In the genomic region with DNA sequence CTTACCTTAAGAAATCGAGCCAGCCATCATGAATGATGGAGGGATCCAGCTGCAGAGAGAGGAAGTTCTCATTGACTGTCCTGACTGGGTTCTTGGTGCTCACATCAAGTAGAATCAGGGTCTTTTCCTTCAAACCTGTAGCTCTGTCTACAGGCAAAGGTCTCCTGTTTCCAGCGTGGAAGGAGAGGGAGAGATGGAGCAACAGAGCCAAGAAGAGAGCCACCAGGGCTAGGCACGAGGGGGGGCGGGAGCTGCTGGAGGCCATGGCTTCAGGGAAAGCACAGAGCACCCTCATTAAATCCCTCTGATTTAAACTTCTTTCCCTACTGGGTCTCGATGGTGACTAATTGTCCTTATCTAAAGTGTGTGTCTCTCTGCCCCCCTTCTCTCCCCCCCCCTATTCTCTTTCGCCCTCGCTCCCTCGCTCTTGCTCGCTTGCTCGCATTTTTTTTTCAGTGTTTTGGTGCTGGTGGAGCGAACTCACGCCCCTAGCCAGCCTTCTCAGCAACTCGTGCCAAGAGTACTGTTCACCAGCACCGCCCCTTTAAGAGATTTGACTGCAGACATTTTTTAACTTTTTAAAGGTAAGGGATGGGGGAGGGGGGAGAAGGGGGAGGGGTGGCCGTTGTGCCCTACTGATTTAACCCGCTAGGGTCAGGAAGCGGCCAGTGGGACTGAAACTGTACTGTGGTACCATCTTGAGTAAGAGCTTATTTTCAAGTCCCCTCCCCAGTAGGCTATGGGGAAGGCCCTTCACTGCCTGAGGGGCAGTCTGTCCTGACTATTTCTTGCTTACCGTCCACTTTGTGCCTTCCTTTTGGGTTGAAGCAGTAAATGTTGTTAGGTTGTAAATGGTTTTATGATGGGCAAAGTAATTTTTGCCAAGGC, we compare ENCODE assay signal across 11 mouse cellular contexts. TPM values are rescaled to one million over a fixed set of nuclear protein-coding genes. Genes with fewer than 3 reads are reported as not detected.
DNase-seq lines count a peak whose midpoint lies in the region; ATAC-seq and TF ChIP-seq lines count a peak whose summit lies in the region.
"Had no signal": no experiment of that assay in that cellular context is flagged by ENCODE, and none has a peak within 500 bp of the region (broad histone marks: within the 10 kb centered on the region; RNA-seq: fewer than 3 reads in every experiment).

TSS of gene Hpse2 (minus strand) at position 339 of the 888 bp plus-strand sequence.

- 1% methylated on average over 18 of the region's 18 CpGs for WGBS in heart, embryonic 13.5 days
- under 1% methylated on average over 18 of the region's 18 CpGs for WGBS in hindbrain, embryonic 13.5 days
- 2% methylated on average over 18 of the region's 18 CpGs for WGBS in midbrain, postnatal 0 days

- intact Hi-C loops in gastrocnemius, adult 2 months (cut with DNase I), result no loop called here

- no peaks in the 10 kb centered on the region for H3K36me3 ChIP-seq in heart, embryonic 13.5 days
- no peaks in the 10 kb centered on the region for H3K36me3 ChIP-seq in hindbrain, embryonic 13.5 days
- no peaks in the 10 kb centered on the region for H3K36me3 ChIP-seq in midbrain, postnatal 0 days (ENCODE audit: insufficient read depth, low read length)

- H3K27ac ChIP-seq in heart, embryonic 13.5 days (replicated peaks), result no peak within 1 kb of the TSS
- no peak within 1 kb of the TSS for H3K27ac ChIP-seq in hindbrain, embryonic 13.5 days
- no peak within 1 kb of the TSS for H3K27ac ChIP-seq in midbrain, postnatal 0 days (ENCODE audit: low read depth, low read length)
- H3K27ac ChIP-seq in gastrocnemius, adult 2 months, result no peak within 1 kb of the TSS

- ATAC-seq in heart, embryonic 13.5 days (ENCODE audit: extremely low read depth, insufficient number of reproducible peaks, low FRiP score, low TSS enrichment), result no peak
- no peak for ATAC-seq in hindbrain, embryonic 13.5 days (ENCODE audit: low FRiP score)
- ATAC-seq in midbrain, postnatal 0 days (ENCODE audit: low FRiP score), result no peak
- no peak for ATAC-seq in monocyte, adult 5-6 weeks (replicated peaks; ENCODE audit: insufficient number of reproducible peaks, low FRiP score, low TSS enrichment, poor library complexity, severe bottlenecking)

- TF ChIP-seq CTCF in midbrain, postnatal 0 days (IDR thresholded peaks at IDR 0.05), result no peak
- no peak for TF ChIP-seq CTCF in gastrocnemius, adult 2 months (IDR thresholded peaks at IDR 0.05)

- peak within 1 kb of the TSS; percentile 71 for H3K4me2 ChIP-seq in heart, embryonic 13.5 days
- peak within 1 kb of the TSS; percentile 43 for H3K4me2 ChIP-seq in hindbrain, embryonic 13.5 days
- H3K4me2 ChIP-seq in midbrain, postnatal 0 days (ENCODE audit: low read depth, low read length, poor library complexity, severe bottlenecking), result peak within 1 kb of the TSS; percentile 13

- H3K9ac ChIP-seq in heart, embryonic 13.5 days, result no peak within 1 kb of the TSS; the same call in 1 of the 2 replicates
- H3K9ac ChIP-seq in hindbrain, embryonic 13.5 days, result no peak within 1 kb of the TSS
- no peak within 1 kb of the TSS for H3K9ac ChIP-seq in midbrain, postnatal 0 days (replicated peaks; ENCODE audit: low read length, poor library complexity, severe bottlenecking)

- H3K4me1 ChIP-seq in heart, embryonic 13.5 days, result peaks cover 37% of the 10 kb centered on the region
- peaks cover 32% of the 10 kb centered on the region for H3K4me1 ChIP-seq in hindbrain, embryonic 13.5 days (replicated peaks)
- peaks cover 12% of the 10 kb centered on the region; the same call in 1 of the 2 replicates for H3K4me1 ChIP-seq in midbrain, postnatal 0 days (ENCODE audit: insufficient read depth, low read length)

- H3K27me3 ChIP-seq in heart, embryonic 13.5 days (replicated peaks), result peaks cover 74% of the 10 kb centered on the region
- peaks cover 78% of the 10 kb centered on the region for H3K27me3 ChIP-seq in hindbrain, embryonic 13.5 days
- peaks cover 61% of the 10 kb centered on the region for H3K27me3 ChIP-seq in midbrain, postnatal 0 days (ENCODE audit: insufficient read depth, low read length)

- H3K4me3 ChIP-seq in heart, embryonic 13.5 days, result peak within 1 kb of the TSS; percentile 51
- H3K4me3 ChIP-seq in hindbrain, embryonic 13.5 days, result peak within 1 kb of the TSS; percentile 14; the same call in 1 of the 2 replicates
- no peak within 1 kb of the TSS for H3K4me3 ChIP-seq in midbrain, postnatal 0 days (ENCODE audit: low read depth, low read length)
- no peak within 1 kb of the TSS for H3K4me3 ChIP-seq in gastrocnemius, adult 2 months

- no peak for DNase-seq in heart, adult 8-10 months (ENCODE audit: low spot score)
- DNase-seq in embryo, embryonic 9.5 days (ENCODE audit: extremely low spot score), result peak; percentile 44
- DNase-seq in midbrain, postnatal 0 days (ENCODE audit: low spot score), result no peak
- DNase-seq in layer of hippocampus, adult 9-10 months (ENCODE audit: low spot score), result no peak
- DNase-seq in gastrocnemius, adult 2 months, result no peak
- DNase-seq: adrenal gland, postnatal 10 days had no signal

- H3K9me3 ChIP-seq in heart, embryonic 13.5 days, result no peaks in the 10 kb centered on the region
- no peaks in the 10 kb centered on the region for H3K9me3 ChIP-seq in hindbrain, embryonic 13.5 days
- no peaks in the 10 kb centered on the region for H3K9me3 ChIP-seq in midbrain, postnatal 0 days (ENCODE audit: low read length)

RNA-seq across cellular contexts. Expression of gene Hpse2, which starts in this region (rescaled TPM):
- polyA plus RNA-seq in heart, embryonic 13.5 days (2015; fragmentation: Nextera tagmentation; extraction: Ambion mirVana), result 0.39 and 0.52 TPM in 2 replicates
- under 1 TPM in 2 of 4 experiments, not detected in 2; 0.06 to 0.57 TPM for total RNA-seq in heart, adult 8-10 months (2022)
- 0.05 and 0.22 TPM in 2 replicates for polyA plus RNA-seq in hindbrain, embryonic 13.5 days (2015; fragmentation: Nextera tagmentation; extraction: Ambion mirVana)
- 0.09 and 0.55 TPM in 2 replicates for total RNA-seq in midbrain, postnatal 0 days (2014; rRNA removed)
- polyA plus RNA-seq in midbrain, postnatal 0 days (2015; fragmentation: Nextera tagmentation; extraction: Ambion mirVana), result 0.23 and 0.32 TPM in 2 replicates
- not detected in 3 replicates for total RNA-seq in monocyte, adult 5-6 weeks (2017)
- total RNA-seq in gastrocnemius, adult 2 months (2021), result not detected
- total RNA-seq: adrenal gland, postnatal 10 days; liver, adult 2 months had no signal
- polyA plus RNA-seq: liver, adult 2 months; spleen, adult 2 months had no signal

Comparison
In these comparisons a context has a peak if more than half of its experiments do, and no peak if none do; other contexts are left out.
1. H3K4me2 ChIP-seq: peak in every context shown above with its lines; median percentile 71 in heart, embryonic 13.5 days; 43 in hindbrain, embryonic 13.5 days; 13 in midbrain, postnatal 0 days.
2. H3K4me3 ChIP-seq: peak in heart, embryonic 13.5 days (single experiment) and hindbrain, embryonic 13.5 days (single experiment); none in midbrain, postnatal 0 days (single experiment) and gastrocnemius, adult 2 months (single experiment).